Mouse (Mus musculus) MEL (cell line): ENCODE data around the gene Rbpj.

Experiments used
- CTCF ChIP-seq, 3 experiments: IDR thresholded peaks in 2 of 3; conservative IDR thresholded peaks in 1 of 3; 2 replicates each; pipeline ENCODE4 v1.5.1; 2011 to 2012; ENCODE audit warnings: low read length in 3 of 3, low read depth in 2 of 3, mild to moderate bottlenecking in 2 of 3, improper control_type of control experiment in 1 of 3, inconsistent platforms in 1 of 3, mixed read lengths in 1 of 3, moderate library complexity in 1 of 3; ENCODE audit not compliant: control insufficient read depth in 1 of 3, insufficient read depth in 1 of 3, poor library complexity in 1 of 3, severe bottlenecking in 1 of 3
- MXI1 ChIP-seq: IDR thresholded peaks from 2 replicates; pipeline ENCODE4 v1.6.1; 2011; ENCODE audit warnings: mild to moderate bottlenecking, low read depth, low read length, improper control_type of control experiment
- POLR2A ChIP-seq, 2 experiments: IDR thresholded peaks; 2 replicates each; pipeline ENCODE4 v1.6.1; 2011 to 2012; ENCODE audit warnings: low read length in 2 of 2, mild to moderate bottlenecking in 2 of 2, control low read depth in 1 of 2, improper control_type of control experiment in 1 of 2, low read depth in 1 of 2, moderate library complexity in 1 of 2; ENCODE audit not compliant: control insufficient read depth in 1 of 2, insufficient read depth in 1 of 2, poor library complexity in 1 of 2
- RCOR1 ChIP-seq: IDR thresholded peaks from 2 replicates; pipeline ENCODE4 v1.6.1; 2012; ENCODE audit warnings: low read depth, mild to moderate bottlenecking, inconsistent platforms, low read length, improper control_type of control experiment
- ZMIZ1 ChIP-seq: IDR thresholded peaks from 2 replicates; pipeline ENCODE4 v1.6.1; 2012; ENCODE audit warnings: low read depth, mild to moderate bottlenecking, inconsistent platforms, low read length, improper control_type of control experiment, moderate library complexity

- no peak for TF ChIP-seq ZMIZ1
- TF ChIP-seq CTCF (IDR thresholded peaks at IDR 0.05 in 2 of 3, conservative IDR thresholded peaks at IDR 0.05 in 1 of 3; ENCODE audit: control insufficient read depth in 1 of 3, insufficient read depth in 1 of 3, low read depth in 2 of 3, low read length in 3 of 3, poor library complexity in 1 of 3, severe bottlenecking in 1 of 3), result no peak
- TF ChIP-seq MXI1, result no peak
- no peak for TF ChIP-seq RCOR1
- TF ChIP-seq POLR2A (IDR thresholded peaks at IDR 0.05; ENCODE audit: control insufficient read depth in 1 of 2, insufficient read depth in 1 of 2, low read depth in 1 of 2, low read length in 2 of 2, poor library complexity in 1 of 2), result no peak
Measured at GRCm38 (mm10) chr5:53668021-53668420, 202.1 kb downstream of the Rbpj start.
